Mouse (Mus musculus) splenic B cell, adult 2 months (primary cell): ENCODE results near the gene Vps33b.
"Not testable (repeated sequence)": the region's sequence is repeated elsewhere in the genome, so short reads cannot be mapped to it uniquely, and the experiment has no call there.

Experiments used
- DNase-seq: peaks from one replicate; pipeline ENCODE4 v3.0.0-alpha.2; 2011; ENCODE audit warnings: low read depth, low spot score
- H3K27me3 ChIP-seq: 2 replicates; pipeline ENCODE4 v1.6.1; 2012; ENCODE audit warnings: mild to moderate bottlenecking, low read length, moderate library complexity, mixed read lengths; ENCODE audit not compliant: control insufficient read depth, poor library complexity, insufficient read depth, severe bottlenecking
- H3K36me3 ChIP-seq: 2 replicates; pipeline ENCODE4 v1.6.1; 2012; ENCODE audit warnings: mild to moderate bottlenecking, low read length, moderate library complexity, mixed read lengths; ENCODE audit not compliant: control insufficient read depth, poor library complexity, insufficient read depth, severe bottlenecking

Gene Vps33b

DNA sequence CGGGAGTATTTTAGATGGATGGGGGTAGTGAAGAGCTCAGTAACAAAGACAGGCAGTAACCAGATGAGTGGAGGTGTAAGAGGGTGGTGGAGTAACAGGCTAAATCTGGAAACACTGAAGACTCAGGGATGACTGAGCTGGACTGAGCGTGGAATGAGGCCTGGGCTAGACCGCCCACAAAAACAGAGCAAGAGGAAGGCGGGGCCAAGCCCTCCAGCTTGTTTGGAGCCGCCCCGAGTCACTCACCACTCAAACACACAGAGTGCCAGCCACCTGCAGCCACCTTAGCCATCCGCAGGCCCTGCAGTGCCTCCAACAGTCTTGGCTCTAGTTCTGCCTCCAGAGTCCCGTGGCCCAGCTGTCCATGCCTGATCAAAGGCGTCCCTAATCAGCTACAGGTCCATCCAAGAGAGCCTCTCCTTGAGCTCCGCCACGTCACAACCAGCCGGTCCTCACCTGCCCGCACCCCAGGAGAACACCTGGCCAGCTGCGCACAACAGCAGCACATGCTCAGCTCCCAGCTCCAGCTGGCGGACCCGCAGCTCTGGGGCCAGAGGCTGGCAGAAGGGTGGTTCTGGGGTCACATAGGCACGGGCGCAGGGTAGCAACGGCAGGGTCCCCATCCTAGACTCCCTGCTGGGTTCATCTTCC is 50.5 kb downstream of the Vps33b start:
- Histone ChIP-seq H3K36me3 (no peaks in the 10 kb centered on the region), H3K27me3 (no peaks in the 10 kb centered on the region)
- DNase-seq: no peak

DNA sequence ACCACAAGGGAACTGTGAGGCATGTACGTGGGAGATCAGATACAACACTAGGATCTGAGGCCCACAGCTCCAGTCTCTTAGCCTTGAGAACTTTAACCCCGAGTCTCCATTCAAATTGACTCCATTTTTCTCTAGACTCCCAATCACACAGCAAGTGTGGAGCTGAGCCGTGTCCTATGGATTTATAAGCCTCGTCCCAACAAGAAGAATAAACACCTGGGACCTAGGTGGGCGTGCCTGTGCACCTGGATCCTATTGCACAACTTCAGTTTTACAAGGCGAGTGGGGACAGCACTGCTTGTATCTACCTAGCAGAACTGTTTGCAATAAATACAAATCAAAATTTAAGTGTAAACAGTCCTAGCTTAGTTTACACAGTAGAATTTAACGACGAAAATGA is 53.9 kb downstream of the Vps33b start:
- Histone ChIP-seq H3K27me3 (no peaks in the 10 kb centered on the region), H3K36me3 (peaks cover 2% of the 10 kb centered on the region)
- no peak for DNase-seq

- Histone ChIP-seq H3K36me3 (peaks cover 7% of the 10 kb centered on the region), H3K27me3 (no peaks in the 10 kb centered on the region)
- DNase-seq: peak; percentile 95
Measured at GRCm38 (mm10) chr7:80324043-80324815, 54.8 kb downstream of the Vps33b start, which contains the start of gene Rccd1. Gene Rccd1 (minus strand): TSS chr7:80324454.

GRCm38 (mm10) chr7:80324816-80325119 is 55.3 kb downstream of the Vps33b start:
- DNase-seq, H3K36me3 ChIP-seq, H3K27me3 ChIP-seq: not testable (repeated sequence)

- Histone ChIP-seq H3K27me3 (no peaks in the 10 kb centered on the region), H3K36me3 (peaks cover 12% of the 10 kb centered on the region)
- DNase-seq: no peak
Measured at GRCm38 (mm10) chr7:80325292-80325868, 55.9 kb downstream of the Vps33b start.

DNA sequence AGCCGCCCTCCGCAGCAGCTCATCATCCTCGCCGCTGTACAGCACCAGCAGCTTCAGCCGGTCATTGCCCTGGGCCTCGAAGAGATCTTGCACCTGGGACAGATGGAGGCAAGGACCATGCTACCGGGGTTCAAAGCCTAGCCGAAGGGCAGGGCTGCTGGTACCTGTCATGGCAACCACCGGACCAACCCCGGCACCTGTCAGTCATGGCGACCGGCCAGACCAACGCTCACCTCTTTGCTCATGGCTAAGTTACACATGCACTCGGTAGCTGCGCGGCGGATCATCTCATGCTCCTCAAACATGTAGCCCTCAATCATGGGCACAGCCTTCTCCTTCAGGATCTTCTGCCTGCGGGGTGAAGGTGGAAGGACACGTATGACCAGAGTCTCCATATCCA is 56.6 kb downstream of the Vps33b start:
- DNase-seq: no peak
- peaks cover 19% of the 10 kb centered on the region for H3K36me3 ChIP-seq
- H3K27me3 ChIP-seq: no peaks in the 10 kb centered on the region

- Histone ChIP-seq H3K36me3 (peaks cover 45% of the 10 kb centered on the region), H3K27me3 (no peaks in the 10 kb centered on the region)
- DNase-seq: no peak
Measured at GRCm38 (mm10) chr7:80330278-80330677, 60.8 kb downstream of the Vps33b start.

DNA sequence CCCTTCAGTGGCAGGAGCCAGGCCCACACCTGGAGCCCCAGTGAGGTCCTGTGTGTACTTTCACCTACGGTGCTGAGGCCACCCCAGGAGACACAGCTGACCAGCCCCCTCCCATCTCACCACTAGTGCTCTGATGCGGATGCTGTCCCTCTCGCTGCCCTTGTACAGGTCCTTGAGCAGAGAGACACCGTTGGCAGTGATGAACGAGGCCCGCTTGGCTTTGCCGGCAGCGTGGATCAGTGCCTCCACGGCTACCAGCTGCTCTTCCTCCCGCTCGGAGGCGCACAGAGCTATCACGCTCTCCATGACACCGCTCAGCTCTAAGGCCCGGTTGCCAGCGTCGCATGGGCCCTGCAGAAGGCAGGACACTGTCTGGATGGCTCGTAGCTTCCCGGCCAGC is 62.0 kb downstream of the Vps33b start:
- H3K27me3 ChIP-seq: no peaks in the 10 kb centered on the region
- no peak for DNase-seq
- peaks cover 50% of the 10 kb centered on the region for H3K36me3 ChIP-seq

DNA sequence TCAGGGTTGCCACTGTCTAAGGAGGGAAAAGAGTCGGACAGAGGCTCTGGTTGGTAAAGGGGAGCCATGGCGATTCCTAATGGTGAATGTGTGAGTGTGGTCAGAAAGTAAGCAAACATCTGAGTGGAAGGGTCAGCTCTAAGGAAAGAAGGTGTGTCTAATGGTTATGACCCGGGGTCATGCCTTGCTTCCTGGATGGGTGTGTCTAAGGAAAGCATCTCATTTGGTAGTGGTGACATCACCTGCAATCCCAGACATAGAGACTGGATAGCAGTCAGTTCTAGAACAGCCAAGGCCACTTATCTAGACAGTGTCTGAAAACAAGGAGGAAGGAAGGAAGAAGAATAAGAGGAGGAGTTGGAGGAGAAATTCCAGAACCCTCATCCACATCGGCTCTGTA is 65.4 kb downstream of the Vps33b start:
- H3K27me3 ChIP-seq: no peaks in the 10 kb centered on the region
- no peak for DNase-seq
- H3K36me3 ChIP-seq: peaks cover 40% of the 10 kb centered on the region

DNA sequence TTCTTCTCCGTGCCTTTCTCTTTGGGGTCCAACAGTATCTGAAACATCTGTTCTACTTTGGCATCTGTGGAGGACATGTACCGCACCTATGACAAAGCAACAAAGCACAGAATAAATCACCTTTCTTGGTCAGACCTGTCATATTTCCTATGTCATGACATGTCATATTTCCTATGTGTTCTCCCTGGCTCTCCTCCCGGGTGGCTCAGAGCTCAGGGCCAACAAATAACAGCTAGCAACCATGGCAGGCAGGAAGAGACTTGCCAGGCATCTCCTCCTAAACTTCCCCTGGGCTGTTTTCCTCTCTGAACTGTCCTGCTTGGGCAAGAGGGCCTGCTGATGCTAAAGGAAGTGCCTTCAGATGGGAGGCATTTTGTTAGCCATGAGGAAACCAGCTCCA is 67.5 kb downstream of the Vps33b start:
- Histone ChIP-seq H3K36me3 (peaks cover 26% of the 10 kb centered on the region), H3K27me3 (no peaks in the 10 kb centered on the region)
- DNase-seq: no peak

GRCm38 (mm10) chr7:80339371-80339770 is 69.9 kb downstream of the Vps33b start:
- peak; percentile 58 for DNase-seq
- Histone ChIP-seq H3K36me3 (peaks cover 8% of the 10 kb centered on the region; the same call in 1 of the 2 replicates), H3K27me3 (no peaks in the 10 kb centered on the region)

GRCm38 (mm10) chr7:80339793-80340628 is 70.6 kb downstream of the Vps33b start:
- DNase-seq: peak; percentile 98
- Histone ChIP-seq H3K36me3 (peaks cover 7% of the 10 kb centered on the region; the same call in 1 of the 2 replicates), H3K27me3 (no peaks in the 10 kb centered on the region)

DNA sequence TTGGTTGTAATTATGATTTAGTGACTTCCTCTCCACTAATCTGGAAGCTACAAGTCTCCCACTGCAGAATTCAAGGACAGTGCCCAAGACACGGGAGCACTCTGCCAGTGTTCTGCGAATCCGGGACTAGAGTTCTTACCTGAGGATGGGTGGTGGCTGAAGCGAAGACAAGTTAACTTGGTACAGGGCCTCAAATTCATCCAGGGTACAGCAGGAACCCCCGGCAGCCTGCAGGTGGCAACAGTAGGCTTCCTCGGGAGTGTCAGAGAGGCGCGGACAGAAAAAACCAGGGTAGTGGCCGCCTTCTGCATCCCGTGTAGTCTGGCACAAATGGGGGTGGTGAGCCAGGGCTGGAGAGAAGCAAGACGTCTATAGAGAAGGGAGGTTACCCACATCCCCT is 71.3 kb downstream of the Vps33b start, which contains the start of gene Unc45a:
TSS of gene Unc45a (minus strand) at position 213 of the 400 bp plus-strand sequence.
- peaks cover 2% of the 10 kb centered on the region; the same call in 1 of the 2 replicates for H3K36me3 ChIP-seq
- H3K27me3 ChIP-seq: no peaks in the 10 kb centered on the region
- peak; percentile 85 for DNase-seq
